Mouse (Mus musculus): Measurements from ENCODE around the gene Omt2b.
"Not testable (repeated sequence)": the region's sequence is repeated elsewhere in the genome, so short reads cannot be mapped to it uniquely, and the experiment has no call there.

- not testable (repeated sequence) for TF ChIP-seq CTCF (IDR thresholded peaks at IDR 0.05; ENCODE audit: insufficient read depth, low read length); POLR2A (IDR thresholded peaks at IDR 0.05; ENCODE audit: borderline replicate concordance, extremely low read depth, low read depth, low read length)
Observed at GRCm38 (mm10) chr9:78293683-78294082, 33.7 kb upstream of the Omt2b start.

All from lung, adult 2 months (tissue).